Mouse (Mus musculus) heart, embryonic 14.5 days (tissue): ENCODE results near the gene Prkacb. TPM values are rescaled to one million over a fixed set of nuclear protein-coding genes. Genes with fewer than 3 reads are reported as not detected.

ENCODE experiments used
- ATAC-seq: fragments of 200-750 bp; cut with Nextera tagmentation; 2 replicates; pipeline ENCODE4 v1.8.0; 2017; ENCODE audit warnings: low read depth, moderate TSS enrichment; ENCODE audit not compliant: insufficient number of reproducible peaks, insufficient read depth, low FRiP score
- H3K27ac ChIP-seq, 2 experiments: fragments of 200-500 bp in 1 of 2; fragments of 300-500 bp in 1 of 2; sonication (generic) in 1 of 2; replicated peaks in 1 of 2; 2 replicates each; pipeline ENCODE4 v1.5.1; 2012 to 2014; ENCODE audit warnings: low read depth in 2 of 2, low read length in 2 of 2, control low read depth in 1 of 2, mild to moderate bottlenecking in 1 of 2, mixed read lengths in 1 of 2; ENCODE audit not compliant: control insufficient read depth in 1 of 2, insufficient read depth in 1 of 2
- H3K27me3 ChIP-seq: fragments of 300-500 bp; sonication (generic); 2 replicates; pipeline ENCODE4 v1.6.1; 2014; ENCODE audit warnings: mild to moderate bottlenecking, low read length, control low read depth; ENCODE audit not compliant: control insufficient read depth, insufficient read depth
- H3K36me3 ChIP-seq: fragments of 300-500 bp; sonication (generic); 2 replicates; pipeline ENCODE4 v1.6.1; 2014; ENCODE audit warnings: mild to moderate bottlenecking, control low read depth, low read length, mixed read lengths; ENCODE audit not compliant: control insufficient read depth, insufficient read depth
- H3K4me1 ChIP-seq, 2 experiments: fragments of 200-500 bp in 1 of 2; fragments of 300-500 bp in 1 of 2; sonication (generic) in 1 of 2; 2 replicates each; pipeline ENCODE4 v1.6.1; 2012 to 2014; ENCODE audit warnings: low read length in 2 of 2, control low read depth in 1 of 2, mixed read lengths in 1 of 2; ENCODE audit not compliant: control insufficient read depth in 2 of 2, insufficient read depth in 2 of 2
- H3K4me2 ChIP-seq: fragments of 300-500 bp; sonication (generic); 2 replicates; pipeline ENCODE4 v1.6.1; 2014; ENCODE audit warnings: mild to moderate bottlenecking, low read length
- H3K4me3 ChIP-seq, 2 experiments: fragments of 200-500 bp in 1 of 2; fragments of 300-500 bp in 1 of 2; sonication (generic) in 1 of 2; 2 replicates each; pipeline ENCODE4 v1.5.1; 2012 to 2014; ENCODE audit warnings: low read length in 2 of 2, mild to moderate bottlenecking in 2 of 2, control low read depth in 1 of 2, low read depth in 1 of 2, moderate library complexity in 1 of 2; ENCODE audit not compliant: control insufficient read depth in 1 of 2, insufficient read depth in 1 of 2
- H3K9ac ChIP-seq: fragments of 300-500 bp; sonication (generic); 2 replicates; pipeline ENCODE4 v1.6.1; 2014; ENCODE audit warnings: mild to moderate bottlenecking, low read length
- H3K9me3 ChIP-seq: fragments of 300-500 bp; sonication (generic); 2 replicates; pipeline ENCODE4 v1.6.1; 2016; ENCODE audit warnings: low read length, control low read depth; ENCODE audit not compliant: control insufficient read depth
- WGBS: fragments of 180-500 bp; shearing (Covaris S2); extraction: QIAGEN DNeasy Blood & Tissue Kit; methylation state at CpG from one replicate; pipeline ENCODE4 v1.1.7; 2014; 5-methylcytosine and 5-hydroxymethylcytosine counted together
- polyA plus RNA-seq: library from polyadenylated mRNA; unstranded; fragments of >200 nt; fragmentation: Nextera tagmentation; extraction: Ambion mirVana; gene quantifications from 2 replicates; pipeline ENCODE4 v1.2.1, GENCODE M21; 2014

Gene Prkacb
- polyA plus RNA-seq, 1 experiment from 2014 or later = 59.0 TPM

GRCm38 (mm10) chr3:146700051-146700450 is 112.7 kb downstream of the Prkacb start:
- H3K4me2 ChIP-seq = peak overlapping the region; percentile 32
- H3K27ac ChIP-seq = no peak overlapping the region
- H3K9ac ChIP-seq = no peak overlapping the region
- no peaks in the 10 kb centered on the region for H3K36me3 ChIP-seq
- H3K4me1 ChIP-seq = peaks cover 8 to 11% of the 10 kb centered on the region in 2 experiments; a peak in 3 of 4 replicates
- H3K4me3 ChIP-seq = no peak overlapping the region
- ATAC-seq = no peak
- no peaks in the 10 kb centered on the region for H3K27me3 ChIP-seq
- no peaks in the 10 kb centered on the region for H3K9me3 ChIP-seq
- 30% methylated on average over 11 of the region's 11 CpGs for WGBS

GRCm38 (mm10) chr3:146698982-146699381 is 113.8 kb downstream of the Prkacb start:
- no peak overlapping the region for H3K27ac ChIP-seq
- H3K9ac ChIP-seq = peak overlapping the region; percentile 38; the same call in 1 of the 2 replicates
- no peak overlapping the region for H3K4me3 ChIP-seq
- ATAC-seq = no peak
- peak overlapping the region; percentile 39 for H3K4me2 ChIP-seq
- no peaks in the 10 kb centered on the region for H3K27me3 ChIP-seq
- no peaks in the 10 kb centered on the region for H3K9me3 ChIP-seq
- 18% methylated on average over 11 of the region's 11 CpGs for WGBS
- H3K36me3 ChIP-seq = no peaks in the 10 kb centered on the region
- H3K4me1 ChIP-seq = peaks cover 8 to 11% of the 10 kb centered on the region in 2 experiments; a peak in 3 of 4 replicates

GRCm38 (mm10) chr3:146692547-146692946 is 120.2 kb downstream of the Prkacb start:
- no peaks in the 10 kb centered on the region for H3K9me3 ChIP-seq
- no peak overlapping the region for H3K4me2 ChIP-seq
- H3K36me3 ChIP-seq = no peaks in the 10 kb centered on the region
- H3K27me3 ChIP-seq = no peaks in the 10 kb centered on the region
- H3K4me3 ChIP-seq = no peak overlapping the region
- no peak overlapping the region for H3K27ac ChIP-seq
- H3K9ac ChIP-seq = no peak overlapping the region
- peaks cover 6 to 10% of the 10 kb centered on the region in 2 experiments; a peak in 3 of 4 replicates for H3K4me1 ChIP-seq
- WGBS = 72% methylated on average over 5 of the region's 5 CpGs
- no peak for ATAC-seq

- peak overlapping the region; percentile 56 to 73 for H3K27ac ChIP-seq
- H3K4me1 ChIP-seq = peaks cover 16 to 29% of the 10 kb centered on the region in 2 experiments
- H3K9ac ChIP-seq = no peak overlapping the region
- no peaks in the 10 kb centered on the region for H3K9me3 ChIP-seq
- 35% methylated on average over 4 of the region's 4 CpGs for WGBS
- no peak for ATAC-seq
- no peaks in the 10 kb centered on the region for H3K27me3 ChIP-seq
- H3K4me3 ChIP-seq = no peak overlapping the region
- no peak overlapping the region for H3K4me2 ChIP-seq
- H3K36me3 ChIP-seq = no peaks in the 10 kb centered on the region
Observed at GRCm38 (mm10) chr3:146687121-146687725, 125.6 kb downstream of the Prkacb start.

- 78% methylated on average over 8 of the region's 8 CpGs for WGBS
- no peak overlapping the region for H3K27ac ChIP-seq
- ATAC-seq = no peak
Observed at GRCm38 (mm10) chr3:146686428-146686827, 126.4 kb downstream of the Prkacb start.

GRCm38 (mm10) chr3:146684811-146685675 is 127.7 kb downstream of the Prkacb start, which contains the start of gene Samd13:
TSS of gene Samd13 (minus strand) at chr3:146685592.
- H3K27ac ChIP-seq = peak within 1 kb of the TSS; percentile 17 to 37; a peak in 2 of 4 replicates

More at GRCm38 (mm10) chr3:146686428-146686827, 126.4 kb downstream of the Prkacb start:
- H3K4me1 ChIP-seq = peaks cover 19 to 35% of the 10 kb centered on the region in 2 experiments
- H3K4me3 ChIP-seq = no peak overlapping the region
- no peaks in the 10 kb centered on the region for H3K9me3 ChIP-seq
- H3K27me3 ChIP-seq = no peaks in the 10 kb centered on the region
- no peak overlapping the region for H3K9ac ChIP-seq
- H3K4me2 ChIP-seq = no peak overlapping the region
- H3K36me3 ChIP-seq = no peaks in the 10 kb centered on the region

GRCm38 (mm10) chr3:146683095-146683494 is 129.7 kb downstream of the Prkacb start:
- no peaks in the 10 kb centered on the region for H3K36me3 ChIP-seq
- H3K27ac ChIP-seq = peak overlapping the region; percentile 86 to 93; a peak in 3 of 4 replicates
- H3K4me2 ChIP-seq = peak overlapping the region; percentile 69

More at GRCm38 (mm10) chr3:146684811-146685675, 127.7 kb downstream of the Prkacb start, which contains the start of gene Samd13:
- 2% methylated on average over 50 of the region's 50 CpGs for WGBS
- Histone ChIP-seq H3K4me2 (peak within 1 kb of the TSS; percentile 98), H3K4me3 (peak within 1 kb of the TSS; percentile 57 to 67), H3K27me3 (no peaks in the 10 kb centered on the region), H3K9me3 (no peaks in the 10 kb centered on the region), H3K9ac (peak within 1 kb of the TSS; percentile 85), H3K36me3 (no peaks in the 10 kb centered on the region), H3K4me1 (peaks cover 19 to 35% of the 10 kb centered on the region in 2 experiments)
- ATAC-seq = peak; percentile 72

More at GRCm38 (mm10) chr3:146683095-146683494, 129.7 kb downstream of the Prkacb start:
- no peak for ATAC-seq
- Histone ChIP-seq H3K27me3 (no peaks in the 10 kb centered on the region), H3K4me1 (peaks cover 17 to 33% of the 10 kb centered on the region in 2 experiments), H3K9ac (peak overlapping the region; percentile 71; the same call in 1 of the 2 replicates), H3K9me3 (no peaks in the 10 kb centered on the region), H3K4me3 (no peak overlapping the region)
- WGBS = 62% methylated on average over 2 of the region's 2 CpGs
